Mouse (Mus musculus): ENCODE measurements around the gene Cog3. TPM values are rescaled to one million over a fixed set of nuclear protein-coding genes. Genes with fewer than 3 reads are reported as not detected.
"Not testable (repeated sequence)": the region's sequence is repeated elsewhere in the genome, so short reads cannot be mapped to it uniquely, and the experiment has no call there.

Gene Cog3
- total RNA-seq (2021) = 10 to 100 TPM; 22.9 to 24.8 TPM
- long read RNA-seq, experiment 1, full-length matches to known transcripts = 15 of 24 reads
- long read RNA-seq, experiment 1, partial matches to known transcripts = 5 of 24 reads
- long read RNA-seq, experiment 1, other reads (novel, unspliced or antisense) = 4 of 24 reads
- long read RNA-seq, experiment 2, full-length matches to known transcripts = 15 of 25 reads
- long read RNA-seq, experiment 2, partial matches to known transcripts = 7 of 25 reads
- long read RNA-seq, experiment 2, other reads (novel, unspliced or antisense) = 3 of 25 reads

DNA sequence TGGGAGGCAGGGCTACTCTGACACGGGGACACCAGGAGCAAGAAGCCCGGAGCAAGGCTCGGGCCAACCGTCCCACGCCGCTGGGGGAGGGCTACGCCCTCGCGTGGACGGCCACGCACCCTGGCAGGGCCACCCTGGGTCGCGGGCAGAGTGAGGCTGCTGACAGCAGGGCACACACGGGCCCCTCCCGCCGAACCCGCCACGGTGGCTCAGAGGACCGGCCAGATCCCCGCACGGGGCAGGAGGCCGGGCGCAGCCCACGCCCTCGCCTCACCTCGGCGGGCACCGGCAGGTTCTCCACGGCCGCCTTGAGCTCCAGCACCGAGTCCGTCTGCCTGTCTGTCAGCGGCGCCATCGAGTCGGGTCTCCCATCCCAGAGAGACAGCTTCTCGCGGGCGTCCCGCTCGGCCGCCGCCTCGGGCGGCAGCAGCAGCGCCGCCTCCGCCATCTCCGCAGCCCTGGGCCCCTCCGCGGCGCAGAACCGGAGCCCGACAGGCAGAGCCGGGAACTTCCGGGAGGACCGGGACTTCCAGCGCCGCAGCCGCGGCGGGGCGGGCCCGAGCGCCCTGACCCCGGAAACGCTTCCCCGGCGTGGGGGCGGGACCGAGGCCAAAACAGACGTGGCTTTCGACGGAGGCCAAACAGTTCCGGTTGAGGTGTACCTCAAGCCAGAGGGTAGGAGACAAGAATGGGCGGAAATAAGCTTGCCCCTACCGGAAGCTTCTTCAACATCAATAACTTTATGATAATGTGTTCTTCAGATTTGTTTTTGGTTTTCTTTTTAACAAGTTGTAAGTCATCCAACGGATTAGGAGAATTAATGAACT lies at the start of gene Cog3:
Cog3 (minus strand) TSS at position 527 of the 827 bp plus-strand sequence.
- peak; percentile 96 to 98 for DNase-seq (ENCODE audit: low spot score in 2 of 2)

DNA sequence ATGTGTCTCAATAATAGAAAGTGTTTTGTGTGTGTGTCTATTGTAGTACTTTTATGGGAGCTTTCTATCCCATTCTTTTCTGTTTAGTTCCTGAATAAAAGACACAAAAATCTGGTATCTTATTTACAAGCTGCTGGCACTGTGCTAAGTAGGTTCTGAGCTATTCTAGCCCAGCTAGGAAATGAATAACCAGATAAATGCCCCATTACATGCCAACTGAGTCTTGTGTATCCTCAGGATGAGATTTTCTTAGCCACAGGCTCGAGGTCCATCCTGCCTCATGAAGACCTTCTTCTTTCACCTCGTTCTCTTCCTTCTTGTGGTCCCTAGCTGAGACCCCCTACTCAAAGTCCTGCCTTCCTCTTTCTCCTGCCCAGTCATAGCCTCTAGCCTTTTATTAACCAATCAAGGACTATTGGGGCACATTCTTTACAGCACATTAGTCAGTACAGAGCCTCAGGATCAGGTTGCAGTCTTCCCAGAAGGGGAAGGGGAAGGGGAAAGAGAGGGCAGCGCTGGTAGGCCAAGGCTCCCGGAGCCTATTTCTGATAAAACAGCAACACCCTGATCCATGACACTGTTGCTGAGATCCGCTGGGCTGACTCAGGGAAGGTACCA lies 43.6 kb upstream of the Cog3 start:
- no peak for DNase-seq (ENCODE audit: low spot score in 2 of 2)

DNA sequence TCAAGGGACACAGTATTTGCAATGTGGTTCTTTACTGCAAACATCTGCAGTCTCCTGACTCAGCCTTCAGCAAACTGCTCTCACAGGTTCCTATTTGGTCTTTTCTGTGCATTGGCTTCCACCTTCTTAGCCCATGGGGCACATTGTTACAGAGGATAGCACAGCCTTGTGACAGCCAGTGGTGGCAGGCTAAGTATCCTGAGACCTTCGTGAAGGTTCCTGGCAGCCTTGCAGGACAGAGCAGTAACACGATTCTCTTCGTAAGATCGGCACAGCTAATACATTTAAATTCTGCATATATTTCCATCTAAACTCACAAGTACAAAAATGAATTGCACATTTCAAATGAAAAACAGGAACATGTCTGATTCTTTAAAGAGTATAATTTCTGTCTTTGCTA lies 41.6 kb upstream of the Cog3 start:
- DNase-seq (ENCODE audit: low spot score in 2 of 2) = no peak

DNA sequence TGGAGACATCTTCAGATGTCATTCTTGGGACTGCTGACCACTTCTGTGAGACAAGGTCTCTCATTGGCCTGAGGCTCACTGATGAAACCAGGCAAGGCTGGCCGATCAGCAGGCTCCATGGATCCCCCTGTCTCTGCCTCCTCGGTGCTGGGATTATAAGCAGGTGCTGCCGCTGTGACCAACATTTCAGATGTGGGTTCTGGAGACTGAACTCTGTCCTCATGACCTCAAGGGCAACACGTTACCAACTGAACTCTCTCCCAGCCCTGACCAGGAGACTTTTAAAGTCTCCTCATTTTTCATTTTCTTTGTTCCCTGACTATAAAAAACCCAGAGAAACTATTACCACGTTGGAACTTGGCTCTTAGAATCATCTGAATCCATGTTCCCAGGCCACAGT lies 40.4 kb upstream of the Cog3 start:
- DNase-seq (ENCODE audit: low spot score in 2 of 2) = no peak

DNA sequence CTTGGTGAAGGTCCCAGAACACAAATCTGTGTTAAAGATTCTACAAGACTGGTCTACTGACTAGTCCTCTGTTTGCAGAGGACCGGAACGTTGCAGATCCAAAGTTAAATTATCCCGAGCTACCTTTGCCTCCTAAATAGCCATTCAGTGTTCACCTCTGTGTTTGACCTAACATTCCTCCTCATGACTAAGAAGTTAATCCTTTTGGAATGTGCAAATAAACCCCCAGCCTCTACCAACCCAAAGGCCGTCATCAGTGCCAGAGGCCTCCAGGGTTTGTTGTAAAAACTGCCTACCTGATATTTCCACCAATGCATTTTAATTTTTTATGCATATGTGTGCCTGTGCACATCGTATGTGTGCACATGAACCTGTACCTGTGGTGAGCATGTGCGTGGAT lies 40.0 kb upstream of the Cog3 start:
- DNase-seq (ENCODE audit: low spot score in 2 of 2) = no peak

DNA sequence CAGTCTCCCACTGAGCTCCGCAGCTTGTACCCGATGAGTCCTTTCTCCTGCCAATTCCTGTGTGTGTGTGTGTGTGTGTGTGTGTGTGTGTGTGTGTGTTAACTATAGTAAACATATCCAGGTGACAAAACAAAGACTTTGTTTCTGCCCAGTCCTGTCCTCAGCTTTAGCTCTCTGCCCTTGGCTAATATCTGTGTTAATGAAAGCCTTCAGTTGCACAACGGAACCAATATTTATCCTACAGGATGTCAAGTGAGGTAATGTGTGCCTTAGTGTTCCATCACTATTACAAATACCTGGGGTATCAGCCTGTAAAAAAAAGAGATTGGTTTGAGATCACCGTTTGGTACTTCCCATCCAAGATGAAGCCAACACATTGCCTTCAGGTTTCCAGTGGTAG lies 38.8 kb upstream of the Cog3 start:
- DNase-seq (ENCODE audit: low spot score in 2 of 2) = no peak

DNA sequence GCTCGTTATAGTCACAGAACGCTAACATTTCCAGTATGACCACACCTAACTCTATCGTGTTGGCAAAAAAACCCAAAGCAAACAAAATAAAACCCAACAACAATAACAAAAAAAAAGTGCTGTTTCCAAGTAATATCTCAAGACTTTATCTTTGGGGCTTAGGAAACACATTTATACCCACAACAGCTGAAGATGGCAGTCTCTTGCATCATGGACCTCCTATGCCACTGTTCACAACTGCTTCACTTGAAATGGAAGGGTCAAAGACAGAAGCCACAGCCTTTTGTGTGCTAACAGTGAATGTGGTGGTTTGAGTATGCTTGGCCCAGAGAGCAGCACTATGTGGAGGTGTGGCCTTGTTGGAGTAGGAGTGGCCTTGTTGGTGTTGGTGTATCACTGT lies 37.1 kb upstream of the Cog3 start:
- DNase-seq (ENCODE audit: low spot score in 2 of 2) = no peak

DNA sequence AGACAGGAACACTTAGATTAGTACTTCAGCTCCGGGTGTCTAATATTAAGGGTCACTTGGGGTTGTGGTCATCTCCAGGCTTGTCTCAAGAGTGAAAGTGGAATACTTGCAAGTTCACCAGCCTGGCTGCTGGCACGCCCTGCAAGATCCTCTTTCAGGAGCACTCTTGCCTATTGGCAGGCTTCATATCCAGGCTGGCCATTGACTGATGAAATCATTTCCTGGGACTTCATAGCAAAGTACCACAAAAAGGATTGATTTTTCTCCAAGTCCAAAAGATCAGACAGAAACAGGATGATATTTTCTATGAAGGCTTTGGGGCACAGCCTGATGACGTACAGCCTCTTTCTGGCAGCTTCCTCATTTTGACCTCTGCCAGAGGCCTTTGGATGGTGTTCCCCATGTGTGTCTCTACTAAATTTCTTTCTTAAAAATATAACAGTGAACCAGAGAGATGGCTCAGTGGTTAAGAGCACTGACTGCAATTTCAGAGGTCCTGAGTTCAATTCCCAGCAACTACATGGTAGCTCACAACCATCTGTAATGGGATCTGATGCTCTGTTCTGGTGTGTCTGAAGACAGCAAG lies 36.2 kb upstream of the Cog3 start:
- no peak for DNase-seq (ENCODE audit: low spot score in 2 of 2)

DNA sequence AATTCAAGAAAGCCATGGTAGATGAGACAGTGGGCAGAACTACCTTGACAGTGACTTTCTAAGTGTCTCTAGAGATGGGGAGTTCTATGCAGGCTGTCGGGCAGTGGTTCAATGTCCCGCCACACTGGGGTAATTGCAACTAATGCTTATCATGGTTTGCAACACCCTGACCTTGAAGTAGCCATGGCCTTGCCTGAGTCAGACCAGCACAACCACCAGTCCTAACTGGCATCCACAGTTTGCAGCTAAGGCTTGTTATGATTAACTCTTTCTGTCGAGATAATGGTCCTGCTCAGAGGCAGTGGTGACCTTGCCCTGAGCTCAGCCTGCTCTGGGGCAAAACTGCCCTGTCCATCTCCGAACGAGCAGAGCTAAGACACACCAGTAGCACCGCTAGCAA lies 35.0 kb upstream of the Cog3 start:
- DNase-seq (ENCODE audit: low spot score in 2 of 2) = no peak

DNA sequence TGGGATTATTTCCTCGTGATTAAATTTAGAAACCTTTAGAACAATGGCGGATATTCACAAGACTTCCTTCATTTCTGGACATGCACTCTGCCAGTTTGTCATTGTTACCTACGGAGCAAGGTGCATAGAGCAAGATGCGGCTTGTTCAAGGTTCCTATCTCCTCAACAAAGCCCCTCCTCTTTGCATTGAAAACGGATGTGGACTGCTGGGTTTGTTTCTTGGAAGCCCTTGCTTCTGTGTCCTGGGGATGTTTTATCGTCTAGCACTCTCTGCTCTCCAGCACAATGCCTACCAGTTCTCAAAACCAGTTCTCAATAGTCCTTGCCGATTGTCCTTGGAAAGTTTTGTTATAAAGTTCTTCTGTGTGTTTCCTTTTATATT lies 33.5 kb upstream of the Cog3 start:
- DNase-seq (ENCODE audit: low spot score in 2 of 2) = no peak

DNA sequence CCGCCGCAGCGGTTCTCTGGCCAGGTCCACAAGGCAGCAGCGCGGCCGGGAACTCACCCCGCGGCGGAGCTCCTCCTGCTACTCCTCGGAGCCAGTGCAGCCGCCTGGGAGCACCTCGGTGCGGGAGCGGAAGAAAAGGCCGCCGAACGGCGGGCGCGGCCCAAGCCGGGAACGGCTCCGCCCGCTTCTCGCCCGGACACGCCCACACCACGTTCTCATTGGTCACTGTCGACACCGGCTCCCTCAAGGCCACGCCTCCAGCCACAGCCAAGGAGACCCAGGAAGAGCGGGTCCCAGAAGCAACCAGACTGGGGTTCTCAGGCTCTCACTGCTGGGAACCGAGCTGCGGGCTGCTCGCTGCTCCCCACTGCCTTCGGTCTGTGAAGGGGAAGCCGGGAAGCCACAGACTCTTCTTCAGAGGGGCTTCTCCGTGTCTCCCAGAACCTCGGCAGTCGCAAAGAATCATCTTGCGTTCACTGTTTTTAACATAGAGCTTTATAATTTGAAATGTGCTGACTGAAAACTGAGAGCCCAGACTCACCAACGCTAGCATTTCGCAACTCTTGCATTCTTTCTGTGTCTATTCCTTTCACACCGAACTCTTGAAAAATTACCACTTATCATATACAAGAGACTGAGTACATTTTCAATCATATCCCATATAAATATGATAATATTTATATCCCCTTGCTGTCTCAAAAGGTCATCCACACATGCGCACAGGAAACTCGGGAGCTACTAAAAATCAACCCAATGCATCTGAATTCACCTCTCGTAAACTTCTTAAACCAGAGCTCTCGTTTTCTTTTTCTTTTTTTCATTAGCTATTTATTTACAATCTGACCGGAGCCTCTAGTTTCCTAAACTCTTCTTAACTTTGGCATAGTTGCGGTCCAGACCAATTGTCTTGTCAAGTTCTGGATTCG lies 32.8 kb upstream of the Cog3 start, which contains the start of gene Slc25a30:
Slc25a30 (minus strand) TSS at position 170 of the 926 bp plus-strand sequence.
- DNase-seq (ENCODE audit: low spot score in 2 of 2) = peak; percentile 94 to 97

DNA sequence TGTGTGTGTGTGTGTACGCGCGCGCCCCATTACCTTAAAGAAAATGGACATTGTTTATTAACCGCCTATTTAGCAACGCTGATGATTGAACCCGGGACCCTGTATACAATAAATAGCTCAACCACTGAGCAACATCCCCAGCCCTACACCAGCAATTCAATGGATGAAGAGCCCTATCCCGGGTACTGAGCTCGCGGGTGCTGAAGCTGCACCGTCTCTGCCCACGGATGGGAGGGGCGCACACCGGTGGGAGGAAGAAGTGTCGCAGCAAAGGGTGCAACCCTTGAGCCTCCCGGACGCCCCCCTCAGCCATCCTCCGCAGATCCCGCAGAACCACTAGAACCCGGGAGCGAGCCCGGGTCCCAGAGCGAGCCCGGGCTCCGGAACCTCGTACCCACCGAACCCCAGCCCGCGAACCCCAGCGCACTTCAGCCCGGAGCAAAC lies 32.1 kb upstream of the Cog3 start:
- DNase-seq (ENCODE audit: low spot score in 2 of 2) = peak in 1 of 2 experiments; percentile 42

DNA sequence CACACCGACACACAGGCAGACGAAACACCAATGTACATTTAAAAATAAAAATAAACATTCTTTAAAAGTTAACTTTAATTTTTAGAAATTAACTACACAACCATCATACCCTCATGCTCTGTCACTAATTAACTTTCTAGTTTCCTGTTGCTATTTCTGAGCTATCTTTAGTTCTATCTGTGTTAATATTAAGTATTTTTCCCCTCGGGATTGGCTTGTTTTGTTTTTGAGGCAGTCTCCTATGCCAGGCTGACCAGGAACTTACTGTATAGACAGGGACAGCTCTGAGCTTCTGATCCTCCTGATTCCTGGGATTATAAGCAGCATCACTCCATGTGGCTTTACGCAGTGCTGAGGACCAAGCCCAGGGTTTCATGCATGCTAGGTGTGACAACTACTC lies 25.6 kb upstream of the Cog3 start:
- no peak for DNase-seq (ENCODE audit: low spot score in 2 of 2)

DNA sequence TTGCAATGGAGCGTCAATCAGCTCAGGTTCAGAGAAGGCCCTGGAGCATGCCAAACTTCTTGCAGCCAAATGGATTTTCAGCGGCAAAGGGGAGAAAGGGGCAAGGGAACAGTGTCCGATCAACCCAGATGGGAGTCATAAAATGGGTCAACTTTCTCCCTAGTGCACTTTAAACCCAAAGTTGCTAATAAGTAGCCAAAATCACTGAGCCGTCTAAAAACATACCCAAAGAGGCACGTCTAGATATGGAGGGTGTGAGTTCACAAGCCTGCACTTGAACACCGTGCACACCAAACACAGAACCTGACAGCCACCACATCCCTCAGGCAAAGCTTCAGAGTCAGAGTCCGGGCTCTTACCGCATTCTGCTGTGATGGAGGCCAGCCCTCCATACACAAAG lies 22.3 kb upstream of the Cog3 start:
- no peak for DNase-seq (ENCODE audit: low spot score in 2 of 2)

DNA sequence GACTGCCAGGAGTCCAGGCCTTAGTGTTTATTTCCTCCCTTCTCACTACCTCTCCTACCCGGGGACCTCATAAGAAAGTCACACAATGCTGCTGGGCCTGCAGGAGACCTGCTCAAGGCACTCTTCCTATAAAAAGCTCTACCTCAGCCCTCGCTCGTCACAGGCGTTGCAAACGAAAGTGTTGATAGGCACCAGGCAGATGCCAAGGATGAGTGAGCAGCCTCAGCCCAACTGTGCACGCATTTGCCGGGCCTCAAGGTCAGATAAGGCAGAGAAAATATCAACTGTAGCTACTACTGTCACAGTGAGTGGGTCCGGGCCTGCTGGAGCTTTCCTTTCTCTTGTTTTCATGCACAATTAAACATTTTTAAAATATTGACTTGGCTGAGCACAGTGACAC lies 19.1 kb upstream of the Cog3 start:
- no peak for DNase-seq (ENCODE audit: low spot score in 2 of 2)

DNA sequence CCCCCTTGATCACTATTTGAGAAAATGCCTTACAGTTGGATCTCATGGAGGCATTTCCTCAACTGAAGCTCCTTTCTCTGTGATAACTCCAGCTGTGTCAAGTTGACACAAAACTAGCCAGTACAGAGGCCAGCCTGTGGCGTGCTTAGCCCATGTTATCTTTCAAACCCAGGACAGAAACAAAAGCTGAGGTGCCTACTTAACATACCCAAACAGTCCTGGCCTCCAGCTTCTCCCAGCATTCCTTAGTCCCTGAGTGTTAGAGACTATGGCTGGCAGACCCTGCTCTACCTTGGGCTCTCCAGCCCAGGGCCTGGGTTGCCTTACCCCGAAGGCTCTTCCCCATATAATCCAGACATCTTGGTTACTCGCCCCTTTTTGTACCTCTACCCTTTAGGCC lies 18.1 kb upstream of the Cog3 start:
- not testable (repeated sequence) for DNase-seq (ENCODE audit: low spot score in 2 of 2)

DNA sequence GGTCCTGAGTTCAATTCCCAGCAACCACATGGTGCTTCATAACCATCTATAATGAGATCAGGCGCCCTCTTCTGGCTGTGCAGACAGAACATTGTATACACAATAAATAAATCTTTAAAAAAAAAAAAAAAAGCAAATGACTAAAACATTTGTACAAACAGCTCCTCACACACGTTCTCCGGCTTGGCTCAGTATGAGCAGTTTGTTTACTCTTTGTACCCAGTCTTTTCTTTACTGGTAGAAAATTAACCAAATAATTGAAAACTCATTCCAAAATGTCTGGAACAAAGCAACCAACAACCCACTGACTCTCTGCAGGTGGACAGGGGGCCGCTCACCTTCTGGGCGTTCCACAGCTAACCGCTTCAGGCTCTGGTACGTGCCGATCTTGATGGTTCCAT lies 16.8 kb upstream of the Cog3 start:
- no peak for DNase-seq (ENCODE audit: low spot score in 2 of 2)

DNA sequence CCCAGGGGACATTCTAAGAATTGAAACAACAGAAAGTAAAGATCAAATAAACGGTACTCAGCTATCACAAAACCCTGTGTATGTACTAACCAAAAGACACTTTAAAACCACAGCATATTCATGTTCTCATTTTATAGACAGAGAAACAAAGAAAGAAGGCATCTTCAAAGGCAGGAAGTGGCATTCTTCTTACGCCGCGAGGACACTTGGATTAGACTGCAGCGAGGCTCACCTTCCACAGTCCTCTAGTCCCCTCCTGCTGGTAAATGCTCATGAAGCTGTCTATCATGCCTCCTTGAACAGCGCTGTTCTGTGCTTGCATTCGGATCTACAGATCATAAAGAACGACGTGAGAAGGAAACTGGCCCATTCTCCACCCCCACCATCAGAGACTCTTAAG lies 15.0 kb upstream of the Cog3 start:
- DNase-seq (ENCODE audit: low spot score in 2 of 2) = no peak

DNA sequence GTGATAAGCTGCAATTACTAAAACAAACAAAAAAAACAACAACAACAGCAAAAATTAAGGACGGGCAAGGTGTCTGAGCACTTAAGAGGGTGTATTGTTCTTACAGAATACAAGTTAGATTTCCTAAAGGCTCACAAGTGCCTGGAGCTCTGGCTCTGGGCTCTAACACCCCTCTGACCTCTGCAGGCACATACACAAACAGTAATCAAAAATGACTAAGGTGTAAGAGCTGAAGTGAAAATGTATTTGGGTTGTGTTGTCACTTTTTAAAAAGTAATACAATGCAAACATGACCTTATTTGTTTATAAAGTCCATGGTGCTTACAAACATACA lies 13.9 kb upstream of the Cog3 start:
- DNase-seq (ENCODE audit: low spot score in 2 of 2) = no peak

DNA sequence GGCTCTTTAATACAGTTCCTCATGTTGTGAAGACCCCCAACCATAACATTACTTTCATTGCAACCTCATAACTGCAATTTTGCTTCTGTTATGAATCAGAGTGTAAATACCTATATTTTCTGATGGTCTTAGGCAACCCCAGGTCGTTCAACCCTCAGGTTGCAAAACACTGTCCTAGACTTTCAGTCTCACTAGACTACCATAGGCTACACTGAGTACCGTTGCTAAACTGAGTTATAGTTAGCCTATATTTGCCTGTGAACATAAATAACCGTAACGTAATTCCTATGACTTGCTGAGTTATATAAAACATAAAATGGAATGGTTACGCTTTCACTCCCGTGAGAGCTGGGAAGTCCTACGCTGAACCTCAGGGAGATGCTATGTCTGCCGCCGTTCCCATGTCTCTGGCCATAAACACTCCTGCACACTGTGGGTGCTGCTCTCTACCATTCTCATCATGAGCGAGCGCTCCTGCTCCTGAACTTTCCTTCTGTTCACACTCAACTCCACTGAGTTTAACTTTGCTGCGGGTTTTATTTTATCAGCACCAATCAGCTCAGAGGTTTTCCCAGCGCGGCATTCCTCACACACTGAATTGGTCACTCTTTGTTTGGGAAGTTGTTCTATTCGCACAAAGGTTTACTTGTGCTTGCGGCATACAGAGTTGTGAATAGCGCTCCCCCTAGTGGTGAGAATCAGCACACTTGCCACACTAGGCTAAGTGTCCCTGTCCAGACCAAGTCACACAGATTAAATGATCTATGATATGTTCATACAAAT lies 13.4 kb upstream of the Cog3 start:
- peak; percentile 44 to 83 for DNase-seq (ENCODE audit: low spot score in 2 of 2)

All from layer of hippocampus, postnatal 14 days (tissue).